Mouse (Mus musculus) limb, embryonic 12.5 days (tissue): ENCODE data around the gene Spata2. TPM values are rescaled to one million over a fixed set of nuclear protein-coding genes. Genes with fewer than 3 reads are reported as not detected.

Source experiments
- ATAC-seq: fragments of 200-750 bp; cut with Nextera tagmentation; 2 replicates; pipeline ENCODE4 v1.8.0; 2017; ENCODE audit warnings: low read depth, moderate TSS enrichment; ENCODE audit not compliant: insufficient number of reproducible peaks, insufficient read depth, low FRiP score, low TSS enrichment
- H3K27ac ChIP-seq: fragments of 300-500 bp; sonication (generic); 2 replicates; pipeline ENCODE4 v1.5.1; 2016; ENCODE audit warnings: mild to moderate bottlenecking, moderate library complexity
- H3K27me3 ChIP-seq: fragments of 300-500 bp; sonication (generic); 2 replicates; pipeline ENCODE4 v1.6.1; 2016; ENCODE audit warnings: mild to moderate bottlenecking, moderate library complexity
- H3K36me3 ChIP-seq: fragments of 300-500 bp; sonication (generic); 2 replicates; pipeline ENCODE4 v1.6.1; 2016; ENCODE audit warnings: mild to moderate bottlenecking, moderate library complexity
- H3K4me1 ChIP-seq: fragments of 300-500 bp; sonication (generic); replicated peaks from 2 replicates; pipeline ENCODE4 v1.6.1; 2016
- H3K4me2 ChIP-seq: fragments of 300-500 bp; sonication (generic); 2 replicates; pipeline ENCODE4 v1.6.1; 2016; ENCODE audit warnings: mild to moderate bottlenecking, moderate library complexity
- H3K4me3 ChIP-seq: fragments of 300-500 bp; sonication (generic); replicated peaks from 2 replicates; pipeline ENCODE4 v1.5.1; 2016; ENCODE audit warnings: mild to moderate bottlenecking
- H3K9ac ChIP-seq: fragments of 300-500 bp; sonication (generic); replicated peaks from 2 replicates; pipeline ENCODE4 v1.6.1; 2016; ENCODE audit warnings: mild to moderate bottlenecking, moderate library complexity
- H3K9me3 ChIP-seq: fragments of 300-500 bp; sonication (generic); 2 replicates; pipeline ENCODE4 v1.6.1; 2016; ENCODE audit warnings: mild to moderate bottlenecking, moderate library complexity
- whole genome bisulfite sequencing: fragments of 180-500 bp; shearing (Covaris S2); methylation state at CpG from one replicate; pipeline ENCODE4 v1.1.7; 2016; 5-methylcytosine and 5-hydroxymethylcytosine counted together
- polyA plus RNA-seq: library from polyadenylated mRNA; unstranded; fragments of >200 nt; fragmentation: Nextera tagmentation; extraction: Ambion mirVana; gene quantifications from 2 replicates; pipeline ENCODE4 v1.2.1, GENCODE M21; 2016

Gene Spata2
- polyA plus RNA-seq, 1 experiment from 2014 or later: 14.9 TPM

- 80% methylated on average over 4 of the region's 4 CpGs for whole genome bisulfite sequencing
- H3K9me3 ChIP-seq: no peaks in the 10 kb centered on the region
- peaks cover 51% of the 10 kb centered on the region for H3K36me3 ChIP-seq
- no peaks in the 10 kb centered on the region for H3K27me3 ChIP-seq
- no peak overlapping the region for H3K4me2 ChIP-seq
- H3K27ac ChIP-seq: peak overlapping the region; percentile 37; the same call in 1 of the 2 replicates
- no peak overlapping the region for H3K9ac ChIP-seq
- ATAC-seq: no peak
- H3K4me3 ChIP-seq: no peak overlapping the region
- 0 out of 2 replicates have a peak, but pooled peaks cover 9% of the 10 kb centered on the region for H3K4me1 ChIP-seq
Observed at GRCm38 (mm10) chr2:167476762-167477161, 15.9 kb downstream of the Spata2 start.

GRCm38 (mm10) chr2:167476200-167476688 is 16.4 kb downstream of the Spata2 start:
- Histone ChIP-seq H3K27ac (peak overlapping the region; percentile 37; the same call in 1 of the 2 replicates), H3K9ac (no peak overlapping the region), H3K4me2 (no peak overlapping the region), H3K9me3 (no peaks in the 10 kb centered on the region), H3K4me3 (no peak overlapping the region), H3K36me3 (peaks cover 56% of the 10 kb centered on the region), H3K27me3 (no peaks in the 10 kb centered on the region), H3K4me1 (0 out of 2 replicates have a peak, but pooled peaks cover 9% of the 10 kb centered on the region)
- peak; percentile 48 for ATAC-seq
- 52% methylated on average over 7 of the region's 7 CpGs for WGBS

DNA sequence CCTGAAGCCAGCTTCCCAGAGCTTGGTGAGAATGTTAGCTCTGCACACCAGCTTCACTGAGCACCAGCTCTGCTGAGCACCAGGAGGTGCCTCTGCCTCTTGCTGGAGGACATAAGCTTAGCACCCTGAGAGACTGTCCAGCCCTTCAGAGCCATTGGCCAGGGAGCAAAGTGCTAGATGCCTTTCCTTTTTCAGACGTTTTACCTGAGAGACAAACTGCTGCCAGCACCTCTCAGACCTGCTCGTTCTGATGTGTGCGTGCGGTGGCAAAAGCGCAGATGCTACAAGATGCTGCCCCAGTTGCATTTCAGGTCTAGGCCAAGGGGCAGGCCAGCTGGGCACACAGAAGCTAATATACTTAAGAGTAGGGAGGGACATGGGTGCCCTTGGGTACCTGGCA is 17.1 kb downstream of the Spata2 start:
- WGBS: 85% methylated on average over 5 of the region's 5 CpGs
- Histone ChIP-seq H3K27me3 (no peaks in the 10 kb centered on the region), H3K4me1 (0 out of 2 replicates have a peak, but pooled peaks cover 9% of the 10 kb centered on the region), H3K36me3 (peaks cover 57% of the 10 kb centered on the region), H3K27ac (no peak overlapping the region), H3K9me3 (no peaks in the 10 kb centered on the region), H3K4me2 (no peak overlapping the region), H3K9ac (no peak overlapping the region), H3K4me3 (no peak overlapping the region)
- no peak for ATAC-seq

DNA sequence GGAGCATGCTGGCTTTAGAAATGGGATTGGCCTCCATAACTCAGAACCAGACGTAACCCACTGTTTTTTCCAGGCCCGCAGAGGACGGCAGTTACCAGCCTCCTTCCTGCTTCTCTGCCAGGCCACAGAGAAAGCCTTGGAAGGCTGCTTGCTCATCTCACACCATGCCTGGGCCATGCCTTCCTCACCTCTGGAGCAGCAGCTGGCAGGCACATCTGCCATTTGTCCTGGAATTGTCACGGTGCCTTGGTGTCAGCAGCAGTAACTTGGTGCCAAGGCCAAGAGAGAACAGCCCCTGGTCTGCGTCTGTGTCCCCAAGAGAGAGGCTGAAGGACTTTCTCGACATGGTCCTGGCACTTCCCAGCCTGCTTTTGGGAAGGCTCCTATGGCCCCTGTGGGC is 18.5 kb downstream of the Spata2 start:
- Histone ChIP-seq H3K9ac (no peak overlapping the region), H3K4me3 (no peak overlapping the region), H3K9me3 (no peaks in the 10 kb centered on the region), H3K27me3 (no peaks in the 10 kb centered on the region), H3K4me1 (0 out of 2 replicates have a peak, but pooled peaks cover 9% of the 10 kb centered on the region), H3K36me3 (peaks cover 67% of the 10 kb centered on the region), H3K27ac (no peak overlapping the region), H3K4me2 (no peak overlapping the region)
- no peak for ATAC-seq
- WGBS: 83% methylated on average over 6 of the region's 6 CpGs

GRCm38 (mm10) chr2:167471585-167471984 is 21.1 kb downstream of the Spata2 start:
- ATAC-seq: no peak
- no peak overlapping the region for H3K27ac ChIP-seq

DNA sequence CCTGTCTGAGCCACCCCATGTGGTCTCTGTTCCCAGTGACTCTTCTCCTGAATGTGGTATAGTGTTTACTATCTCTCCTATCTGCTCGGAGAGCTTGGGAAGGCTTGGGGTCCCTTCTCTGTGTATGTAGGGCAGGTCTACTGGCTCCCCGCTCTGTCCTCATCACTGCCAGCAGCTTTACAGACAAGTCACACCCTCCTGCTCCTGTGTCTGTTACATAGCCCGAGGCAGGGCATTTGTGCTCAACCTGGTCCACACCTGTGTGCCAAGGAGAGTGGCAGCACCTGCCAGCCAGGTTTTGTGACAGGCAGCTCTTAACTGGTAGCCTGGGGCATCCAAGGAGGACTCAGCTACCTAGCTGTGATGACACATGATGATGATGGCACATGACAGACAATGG is 22.1 kb downstream of the Spata2 start:
- no peak overlapping the region for H3K4me3 ChIP-seq
- H3K4me1 ChIP-seq: no peaks in the 10 kb centered on the region
- WGBS: 91% methylated on average over 3 of the region's 3 CpGs
- peaks cover 96% of the 10 kb centered on the region for H3K36me3 ChIP-seq
- H3K27ac ChIP-seq: no peak overlapping the region
- no peaks in the 10 kb centered on the region for H3K9me3 ChIP-seq
- H3K27me3 ChIP-seq: no peaks in the 10 kb centered on the region
- H3K9ac ChIP-seq: no peak overlapping the region
- no peak overlapping the region for H3K4me2 ChIP-seq
- ATAC-seq: no peak

More at GRCm38 (mm10) chr2:167471585-167471984, 21.1 kb downstream of the Spata2 start:
- Histone ChIP-seq H3K9ac (no peak overlapping the region), H3K9me3 (no peaks in the 10 kb centered on the region), H3K4me2 (no peak overlapping the region), H3K27me3 (no peaks in the 10 kb centered on the region), H3K4me3 (no peak overlapping the region), H3K4me1 (0 out of 2 replicates have a peak, but pooled peaks cover 7% of the 10 kb centered on the region), H3K36me3 (peaks cover 90% of the 10 kb centered on the region)
- WGBS: 88% methylated on average over 6 of the region's 6 CpGs

DNA sequence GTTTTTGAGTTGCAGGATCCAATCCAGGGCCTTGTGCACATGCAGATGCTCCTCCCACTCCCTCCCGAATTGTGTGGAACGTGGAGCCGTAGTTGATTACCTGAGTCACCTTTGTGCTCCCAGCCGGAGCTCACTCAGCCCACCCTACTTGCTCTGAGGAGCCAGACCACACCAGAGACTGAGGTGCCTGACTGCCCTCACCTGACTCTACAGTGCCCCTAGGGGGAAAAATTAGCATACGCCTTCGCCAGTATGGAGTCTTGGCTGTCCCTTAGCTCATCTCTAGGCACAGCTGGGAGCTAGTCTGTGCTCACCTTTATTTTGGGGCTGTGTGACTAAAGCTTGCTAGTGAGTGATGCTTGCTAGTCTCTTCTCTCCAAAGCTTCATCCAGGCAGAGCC is 24.2 kb downstream of the Spata2 start:
- Histone ChIP-seq H3K4me2 (no peak overlapping the region), H3K36me3 (peaks cover 90% of the 10 kb centered on the region), H3K4me3 (no peak overlapping the region), H3K9ac (no peak overlapping the region), H3K9me3 (no peaks in the 10 kb centered on the region), H3K27ac (no peak overlapping the region), H3K27me3 (no peaks in the 10 kb centered on the region), H3K4me1 (no peaks in the 10 kb centered on the region)
- ATAC-seq: no peak
- WGBS: 82% methylated on average over 6 of the region's 6 CpGs

GRCm38 (mm10) chr2:167467214-167467613 is 25.5 kb downstream of the Spata2 start:
- Histone ChIP-seq H3K36me3 (peaks cover 78% of the 10 kb centered on the region), H3K9ac (no peak overlapping the region)

DNA sequence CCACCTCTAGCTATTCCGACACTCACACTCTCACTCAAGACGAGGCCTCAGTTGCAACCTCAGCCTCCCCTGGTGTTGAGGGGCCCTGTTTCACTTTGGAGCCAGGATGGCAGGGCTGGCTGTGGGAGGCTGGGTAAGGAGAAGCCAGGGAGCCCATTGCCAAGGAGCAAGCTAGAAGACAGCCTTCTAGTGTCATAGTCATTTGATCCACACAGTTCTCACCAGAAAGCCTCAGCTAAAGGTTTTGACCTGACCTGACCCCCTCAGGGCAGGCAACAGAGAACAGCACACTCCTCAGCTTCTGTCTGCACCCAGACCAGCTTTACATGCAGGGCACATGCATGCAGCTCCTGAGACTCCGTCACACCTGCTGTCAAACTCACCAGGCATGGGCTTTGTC is 26.7 kb downstream of the Spata2 start:
- Histone ChIP-seq H3K4me3 (no peak overlapping the region), H3K27me3 (no peaks in the 10 kb centered on the region), H3K9me3 (no peaks in the 10 kb centered on the region), H3K4me2 (no peak overlapping the region), H3K27ac (no peak overlapping the region), H3K4me1 (no peaks in the 10 kb centered on the region), H3K9ac (no peak overlapping the region), H3K36me3 (peaks cover 77% of the 10 kb centered on the region)
- 87% methylated on average over 3 of the region's 3 CpGs for WGBS
- ATAC-seq: no peak

More at GRCm38 (mm10) chr2:167467214-167467613, 25.5 kb downstream of the Spata2 start:
- no peak for ATAC-seq
- Histone ChIP-seq H3K27ac (no peak overlapping the region), H3K4me3 (no peak overlapping the region), H3K27me3 (no peaks in the 10 kb centered on the region), H3K4me1 (no peaks in the 10 kb centered on the region), H3K9me3 (no peaks in the 10 kb centered on the region), H3K4me2 (no peak overlapping the region)
- WGBS: 88% methylated on average over 5 of the region's 5 CpGs

DNA sequence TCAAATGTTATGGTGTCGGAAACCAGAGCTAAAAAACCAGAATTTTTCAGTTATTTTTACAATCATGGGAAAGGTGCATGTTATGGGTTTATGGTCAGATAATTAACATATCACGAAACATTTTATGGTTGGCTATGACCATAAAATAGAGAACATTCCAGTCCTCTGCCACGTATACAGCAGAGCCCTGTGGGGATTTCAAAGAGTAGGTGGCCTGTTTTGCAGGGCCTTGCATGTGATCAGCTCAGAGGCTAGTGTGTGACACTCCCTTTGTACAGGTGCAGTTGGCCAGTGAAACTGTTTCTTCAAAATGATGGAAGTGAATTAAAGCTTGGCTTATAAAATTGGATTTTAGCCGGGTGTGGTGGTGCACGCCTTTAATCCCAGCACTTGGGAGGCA is 28.9 kb downstream of the Spata2 start:
- Histone ChIP-seq H3K4me1 (no peaks in the 10 kb centered on the region), H3K4me2 (no peak overlapping the region), H3K27me3 (no peaks in the 10 kb centered on the region), H3K36me3 (peaks cover 77% of the 10 kb centered on the region), H3K9ac (no peak overlapping the region), H3K9me3 (no peaks in the 10 kb centered on the region), H3K27ac (no peak overlapping the region), H3K4me3 (no peak overlapping the region)
- no peak for ATAC-seq
- WGBS: 76% methylated on average over 5 of the region's 5 CpGs

DNA sequence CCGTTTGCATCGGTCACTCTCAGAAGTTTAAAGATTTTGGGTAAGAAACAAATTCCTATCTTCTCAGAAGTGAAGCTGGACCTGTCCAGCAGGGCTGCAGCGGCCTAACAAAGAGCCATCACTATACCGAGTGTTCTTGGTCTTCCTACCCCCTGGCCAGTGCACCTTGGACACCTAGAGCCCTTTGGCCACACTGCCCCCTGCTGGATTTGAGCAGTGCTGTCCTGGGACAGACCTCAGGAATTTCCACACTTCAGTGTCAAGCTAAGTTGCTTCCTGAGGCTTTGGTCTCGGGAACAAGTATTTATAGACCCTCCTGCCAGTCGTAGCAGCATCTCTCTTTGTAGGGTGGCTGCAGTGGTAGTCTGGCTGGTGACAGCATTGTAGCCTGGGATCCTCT is 29.7 kb downstream of the Spata2 start:
- Histone ChIP-seq H3K36me3 (peaks cover 78% of the 10 kb centered on the region), H3K9ac (no peak overlapping the region), H3K27me3 (no peaks in the 10 kb centered on the region), H3K4me3 (no peak overlapping the region), H3K4me1 (no peaks in the 10 kb centered on the region), H3K27ac (no peak overlapping the region), H3K4me2 (no peak overlapping the region), H3K9me3 (no peaks in the 10 kb centered on the region)
- 54% methylated on average over 6 of the region's 6 CpGs for WGBS
- ATAC-seq: no peak
